Mouse (Mus musculus): ENCODE measurements around the gene Tbc1d13. TPM values are rescaled to one million over a fixed set of nuclear protein-coding genes. Genes with fewer than 3 reads are reported as not detected.
"Not testable (repeated sequence)": the region's sequence is repeated elsewhere in the genome, so short reads cannot be mapped to it uniquely, and the experiment has no call there.

Gene Tbc1d13
- polyA plus RNA-seq, 1 experiment from 2014 or later: 6.4 TPM

DNA sequence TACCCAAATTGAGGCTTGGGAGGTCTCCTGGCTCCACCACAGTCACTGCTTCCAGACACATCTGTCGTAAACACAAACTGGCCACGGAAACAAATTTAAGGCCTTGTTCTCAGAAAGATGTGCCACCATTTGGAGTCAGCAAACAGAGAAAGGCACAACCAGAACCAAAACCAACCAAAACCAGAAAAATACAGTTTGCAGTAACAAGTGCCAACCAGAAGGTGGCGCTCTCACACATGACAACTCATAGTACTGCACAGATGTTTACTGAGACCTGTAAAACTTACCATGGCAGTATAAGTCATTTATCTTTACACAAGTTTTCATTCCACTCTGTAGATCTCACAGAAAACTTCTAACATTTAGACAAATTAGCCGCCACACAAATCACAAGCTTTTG, 33.1 kb downstream of the Tbc1d13 start:
- no peak for ATAC-seq (ENCODE audit: insufficient read depth, low FRiP score, low read depth)
- H3K4me3 ChIP-seq (replicated peaks): no peak overlapping the region
- 0 out of 2 replicates have a peak, but pooled peaks cover 3% of the 10 kb centered on the region for H3K4me1 ChIP-seq
- no peak overlapping the region for H3K9ac ChIP-seq
- H3K27ac ChIP-seq: no peak overlapping the region
- no peaks in the 10 kb centered on the region for H3K36me3 ChIP-seq
- peaks cover 5% of the 10 kb centered on the region; the same call in 1 of the 2 replicates for H3K9me3 ChIP-seq
- H3K27me3 ChIP-seq (replicated peaks): no peaks in the 10 kb centered on the region
- no peak overlapping the region for H3K4me2 ChIP-seq
- 58% methylated on average over 4 of the region's 4 CpGs for WGBS

DNA sequence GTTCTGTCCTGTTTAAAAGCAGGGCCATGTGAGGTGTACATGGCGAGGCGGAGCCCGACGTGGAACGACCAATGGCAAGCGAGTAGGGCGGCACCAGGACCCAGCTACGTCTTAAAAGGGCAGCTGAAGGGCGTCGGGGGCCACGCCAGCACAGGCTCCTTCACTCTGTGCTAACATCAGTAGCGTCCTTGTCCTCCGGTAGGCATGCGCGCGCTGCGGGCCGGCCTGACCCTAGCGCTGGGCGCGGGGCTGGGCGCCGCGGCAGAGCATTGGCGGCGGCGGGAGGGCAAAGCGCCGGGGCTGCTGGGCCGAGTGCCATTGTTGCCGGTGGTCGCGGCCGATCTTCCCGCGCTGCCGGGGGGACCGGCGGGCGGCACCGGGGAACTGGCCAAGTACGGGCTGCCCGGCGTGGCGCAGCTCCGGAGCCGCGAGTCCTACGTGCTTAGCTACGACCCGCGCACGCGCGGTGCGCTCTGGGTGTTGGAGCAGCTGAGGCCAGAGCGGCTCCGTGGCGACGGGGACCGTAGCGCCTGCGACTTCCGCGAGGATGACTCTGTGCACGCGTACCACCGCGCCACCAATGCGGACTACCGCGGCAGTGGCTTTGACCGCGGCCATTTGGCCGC, 37.9 kb downstream of the Tbc1d13 start, which contains the start of gene Endog:
Gene Endog (plus strand): TSS at position 123 of the 626 bp plus-strand sequence.
- Histone ChIP-seq H3K27me3 (replicated peaks) (no peaks in the 10 kb centered on the region), H3K9ac (peak within 1 kb of the TSS; percentile 50), H3K36me3 (peaks cover 35% of the 10 kb centered on the region), H3K27ac (peak within 1 kb of the TSS; percentile 84), H3K4me3 (replicated peaks) (peak within 1 kb of the TSS; percentile 68), H3K9me3 (peaks cover 4% of the 10 kb centered on the region; the same call in 1 of the 2 replicates), H3K4me2 (peak within 1 kb of the TSS; percentile 94), H3K4me1 (peaks cover 10% of the 10 kb centered on the region)
- under 1% methylated on average over 75 of the region's 75 CpGs for WGBS
- ATAC-seq (ENCODE audit: insufficient read depth, low FRiP score, low read depth): peak; percentile 93

DNA sequence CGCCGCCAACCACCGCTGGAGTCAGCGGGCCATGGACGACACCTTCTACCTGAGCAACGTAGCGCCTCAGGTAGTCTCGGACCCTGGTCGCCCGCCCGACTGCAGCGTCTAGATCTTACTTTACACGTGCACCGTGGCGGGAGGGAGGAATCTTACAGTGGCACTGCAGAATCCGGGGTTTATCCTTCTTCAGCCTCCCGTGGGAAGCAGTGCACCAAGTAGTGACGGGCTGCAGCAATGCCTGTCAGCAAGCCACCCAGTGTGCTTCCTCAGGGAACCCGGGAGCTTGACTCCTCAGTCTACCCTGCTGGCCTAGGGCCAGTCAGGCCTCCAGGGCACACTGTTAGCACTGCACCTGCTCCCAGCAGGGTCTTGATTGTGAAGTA, 38.4 kb downstream of the Tbc1d13 start:
- H3K4me3 ChIP-seq (replicated peaks): peak overlapping the region; percentile 68
- H3K4me2 ChIP-seq: peak overlapping the region; percentile 94
- H3K36me3 ChIP-seq: peaks cover 40% of the 10 kb centered on the region
- H3K27ac ChIP-seq: peak overlapping the region; percentile 84
- 0 out of 2 replicates have a peak, but pooled peaks have one; percentile 3 for ATAC-seq (ENCODE audit: insufficient read depth, low FRiP score, low read depth)
- H3K4me1 ChIP-seq: peaks cover 11% of the 10 kb centered on the region
- H3K9me3 ChIP-seq: no peaks in the 10 kb centered on the region
- WGBS: 1% methylated on average over 19 of the region's 19 CpGs
- peak overlapping the region; percentile 50 for H3K9ac ChIP-seq
- no peaks in the 10 kb centered on the region for H3K27me3 ChIP-seq (replicated peaks)

DNA sequence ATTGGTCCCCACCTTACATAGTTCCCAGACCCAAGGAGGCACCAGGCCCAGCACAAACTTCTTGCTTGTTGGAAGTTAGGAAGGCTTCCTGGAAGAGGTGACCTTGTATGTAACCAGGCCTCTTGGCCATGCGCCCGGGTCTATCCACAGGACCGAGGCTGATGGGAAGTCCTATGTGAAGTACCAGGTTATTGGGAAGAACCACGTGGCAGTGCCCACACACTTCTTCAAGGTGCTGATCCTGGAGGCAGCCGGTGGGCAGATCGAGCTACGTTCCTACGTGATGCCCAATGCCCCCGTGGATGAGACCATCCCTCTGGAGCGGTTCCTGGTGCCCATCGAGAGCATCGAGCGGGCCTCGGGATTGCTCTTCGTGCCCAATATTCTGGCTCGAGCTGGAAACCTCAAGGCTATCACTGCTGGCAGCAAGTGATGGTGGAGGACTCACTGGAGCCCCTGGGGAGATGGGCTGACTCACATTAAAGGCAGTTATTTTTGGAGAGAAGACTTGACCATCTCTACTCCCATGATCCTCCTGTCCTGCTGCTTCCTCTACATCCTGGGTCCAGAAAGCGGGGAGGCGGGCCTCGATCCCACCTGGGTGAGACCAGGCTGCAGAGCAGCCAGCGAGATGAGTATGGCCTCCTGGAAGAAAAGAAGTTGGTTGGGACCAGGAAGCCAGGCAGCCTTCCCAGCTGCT, 40.1 kb downstream of the Tbc1d13 start:
- 94% methylated on average over 20 of the region's 20 CpGs for WGBS
- Histone ChIP-seq H3K27ac (no peak overlapping the region), H3K9ac (no peak overlapping the region), H3K4me1 (peaks cover 20% of the 10 kb centered on the region), H3K27me3 (replicated peaks) (no peaks in the 10 kb centered on the region), H3K4me3 (replicated peaks) (no peak overlapping the region), H3K9me3 (no peaks in the 10 kb centered on the region), H3K36me3 (peaks cover 40% of the 10 kb centered on the region), H3K4me2 (no peak overlapping the region)
- ATAC-seq (ENCODE audit: insufficient read depth, low FRiP score, low read depth): no peak

DNA sequence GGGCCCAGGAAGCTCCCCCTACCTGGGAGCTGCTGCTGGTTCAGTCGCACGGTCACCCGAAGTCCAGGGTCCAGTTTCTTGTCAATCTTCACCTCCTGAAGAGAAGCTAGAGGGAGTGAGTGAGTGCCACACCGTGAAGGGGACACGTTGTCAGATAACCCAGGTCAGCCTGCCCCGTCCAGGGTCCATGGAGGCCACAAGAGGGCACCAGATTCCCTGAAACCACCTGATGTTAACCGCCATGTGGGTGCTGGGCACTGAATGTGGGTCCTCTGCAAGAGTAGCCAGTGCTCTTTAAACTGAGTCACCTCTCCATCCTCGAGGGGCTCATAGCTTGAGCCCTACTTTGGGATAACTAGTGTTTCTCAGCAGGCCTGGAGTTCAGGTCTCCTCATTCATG, 42.4 kb downstream of the Tbc1d13 start:
- H3K36me3 ChIP-seq: peaks cover 40% of the 10 kb centered on the region
- no peak overlapping the region for H3K4me3 ChIP-seq (replicated peaks)
- no peak for ATAC-seq (ENCODE audit: insufficient read depth, low FRiP score, low read depth)
- no peak overlapping the region for H3K4me2 ChIP-seq
- H3K27ac ChIP-seq: no peak overlapping the region
- 89% methylated on average over 8 of the region's 8 CpGs for WGBS
- H3K9me3 ChIP-seq: no peaks in the 10 kb centered on the region
- H3K9ac ChIP-seq: no peak overlapping the region
- H3K27me3 ChIP-seq (replicated peaks): no peaks in the 10 kb centered on the region
- H3K4me1 ChIP-seq: peaks cover 20% of the 10 kb centered on the region

DNA sequence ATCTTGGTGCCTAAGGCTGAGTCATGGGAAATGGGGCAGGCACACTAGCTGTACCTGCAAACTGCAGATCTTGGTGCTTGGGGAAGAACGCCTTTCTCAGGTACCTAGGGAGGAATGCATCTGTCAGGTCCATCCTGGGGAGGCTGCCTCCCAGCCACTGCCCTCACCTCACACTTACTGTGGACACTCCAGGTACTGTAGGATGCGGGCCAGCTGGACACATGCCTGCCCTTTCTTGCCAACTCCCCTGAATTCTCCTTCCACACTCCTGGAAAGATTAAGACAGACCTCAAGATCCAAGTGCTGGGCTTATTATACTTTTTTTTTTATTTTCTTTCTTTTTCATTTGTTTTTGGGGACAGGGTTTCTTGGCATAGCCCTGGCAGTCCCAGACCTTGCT, 43.0 kb downstream of the Tbc1d13 start:
- Histone ChIP-seq H3K36me3 (peaks cover 40% of the 10 kb centered on the region), H3K9ac (no peak overlapping the region), H3K4me1 (peaks cover 17% of the 10 kb centered on the region), H3K4me2 (no peak overlapping the region), H3K4me3 (replicated peaks) (0 out of 2 replicates have a peak overlapping the region, but pooled peaks have one; percentile 63), H3K9me3 (no peaks in the 10 kb centered on the region), H3K27me3 (replicated peaks) (no peaks in the 10 kb centered on the region), H3K27ac (no peak overlapping the region)
- no peak for ATAC-seq (ENCODE audit: insufficient read depth, low FRiP score, low read depth)
- WGBS: 97% methylated on average over 2 of the region's 2 CpGs

DNA sequence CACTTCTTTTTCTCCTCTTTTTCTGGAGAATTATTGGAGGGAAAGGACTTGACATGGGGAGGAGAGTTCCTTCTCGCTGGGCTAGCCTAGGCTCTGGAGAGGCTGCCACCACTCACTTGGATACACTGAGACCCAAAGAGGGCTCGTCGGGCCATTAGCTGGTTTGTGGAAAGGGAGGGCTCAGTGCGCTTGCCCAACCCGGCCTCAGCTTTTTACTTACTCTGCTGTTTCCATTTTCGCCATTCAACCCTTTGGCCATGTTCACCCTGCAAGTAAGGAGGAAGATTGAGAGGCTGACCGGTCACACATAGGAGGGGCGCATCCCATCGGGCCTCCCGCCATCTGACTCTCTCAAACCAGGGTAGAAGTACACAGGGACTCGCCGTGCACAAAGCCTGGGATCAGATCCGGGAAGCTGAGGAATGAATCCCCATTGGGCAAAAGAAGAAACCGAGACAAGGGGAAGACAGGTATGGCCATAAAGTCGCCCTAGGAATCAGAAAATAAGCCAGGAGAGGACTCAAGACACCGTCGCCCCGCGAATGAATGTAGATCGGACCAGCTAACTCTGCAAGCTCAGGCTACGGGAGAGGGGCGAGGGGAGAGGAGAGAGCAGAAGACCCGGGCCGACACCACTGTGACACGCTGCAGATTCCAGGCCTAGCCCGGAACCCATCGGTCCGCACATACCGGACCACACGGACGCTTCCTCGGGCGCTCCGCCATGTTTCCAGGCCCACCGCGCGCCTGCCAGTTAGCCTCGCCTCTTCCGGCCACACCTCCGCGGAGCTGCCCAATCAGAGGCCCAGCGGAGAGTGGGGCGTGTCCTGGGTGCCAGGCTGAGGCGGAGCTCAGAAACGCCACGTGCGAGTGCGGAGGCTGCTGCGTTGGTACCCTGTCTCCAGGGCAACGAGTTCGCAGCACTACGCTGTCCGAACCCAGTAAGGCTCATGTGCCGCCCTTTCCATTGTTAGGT, 44.4 kb downstream of the Tbc1d13 start, which contains the start of gene Spout1:
Gene Spout1 (minus strand): TSS at position 760 of the 976 bp plus-strand sequence.
- ATAC-seq (ENCODE audit: insufficient read depth, low FRiP score, low read depth): peak; percentile 96
- WGBS: 1% methylated on average over 54 of the region's 54 CpGs

DNA sequence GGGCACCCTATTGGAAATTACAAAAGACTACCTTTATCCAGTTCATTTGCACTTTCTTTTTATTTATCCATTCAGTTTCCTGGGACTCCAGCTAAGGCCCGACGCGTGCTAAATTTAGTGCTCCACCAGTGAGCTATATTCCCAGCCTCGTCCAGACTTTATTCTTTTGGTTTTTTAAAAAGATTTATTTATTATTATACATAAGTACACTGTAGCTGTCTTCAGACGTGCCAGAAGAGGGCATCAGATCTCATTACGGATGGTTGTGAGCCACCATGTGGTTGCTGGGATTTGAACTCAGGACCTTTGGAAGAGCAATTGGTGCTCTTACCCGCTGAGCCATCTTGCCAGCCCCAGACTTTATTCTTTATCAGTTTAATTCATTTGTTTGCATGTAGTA, 45.2 kb downstream of the Tbc1d13 start:
- Histone ChIP-seq H3K36me3 (peaks cover 31% of the 10 kb centered on the region), H3K4me3 (replicated peaks) (peak overlapping the region; percentile 63), H3K4me2 (peak overlapping the region; percentile 79), H3K4me1 (peaks cover 10% of the 10 kb centered on the region)
- H3K9me3 ChIP-seq; ATAC-seq (ENCODE audit: insufficient read depth, low FRiP score, low read depth); H3K9ac ChIP-seq; H3K27ac ChIP-seq; H3K27me3 ChIP-seq (replicated peaks): not testable (repeated sequence)
- WGBS: 55% methylated on average over 7 of the region's 7 CpGs

More for the DNA sequence above, 44.4 kb downstream of the Tbc1d13 start, which contains the start of gene Spout1:
- H3K4me2 ChIP-seq: peak within 1 kb of the TSS; percentile 79
- H3K27me3 ChIP-seq (replicated peaks): no peaks in the 10 kb centered on the region
- no peak within 1 kb of the TSS for H3K27ac ChIP-seq
- no peaks in the 10 kb centered on the region for H3K9me3 ChIP-seq
- peak within 1 kb of the TSS; percentile 63 for H3K4me3 ChIP-seq (replicated peaks)
- peak within 1 kb of the TSS; percentile 60 for H3K9ac ChIP-seq
- H3K4me1 ChIP-seq: peaks cover 10% of the 10 kb centered on the region
- peaks cover 38% of the 10 kb centered on the region for H3K36me3 ChIP-seq

DNA sequence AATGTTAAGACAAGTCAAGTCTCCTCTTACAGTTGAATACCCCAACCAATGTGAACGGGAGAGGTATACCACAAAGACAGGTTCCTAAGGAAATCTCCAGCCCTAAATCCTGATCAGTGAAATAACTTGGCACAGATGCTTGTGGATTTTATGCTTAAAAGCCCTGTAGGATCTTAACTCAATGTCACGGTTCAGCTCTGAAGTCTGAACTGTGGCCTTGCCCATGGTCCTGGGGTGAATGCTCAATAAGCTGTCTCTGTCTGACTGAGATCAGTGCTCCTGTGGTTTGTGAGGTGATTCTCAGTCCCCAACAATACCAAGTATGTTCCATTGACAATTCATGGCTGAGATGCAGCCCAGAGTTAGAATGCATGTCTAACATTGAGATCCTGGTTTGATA, 48.9 kb downstream of the Tbc1d13 start:
- Histone ChIP-seq H3K36me3 (0 out of 2 replicates have a peak, but pooled peaks cover 4% of the 10 kb centered on the region), H3K27me3 (replicated peaks) (no peaks in the 10 kb centered on the region), H3K27ac (no peak overlapping the region), H3K9ac (no peak overlapping the region), H3K4me2 (no peak overlapping the region), H3K9me3 (no peaks in the 10 kb centered on the region), H3K4me3 (replicated peaks) (no peak overlapping the region), H3K4me1 (peaks cover 4% of the 10 kb centered on the region)
- 86% methylated on average over 2 of the region's 2 CpGs for WGBS
- no peak for ATAC-seq (ENCODE audit: insufficient read depth, low FRiP score, low read depth)

DNA sequence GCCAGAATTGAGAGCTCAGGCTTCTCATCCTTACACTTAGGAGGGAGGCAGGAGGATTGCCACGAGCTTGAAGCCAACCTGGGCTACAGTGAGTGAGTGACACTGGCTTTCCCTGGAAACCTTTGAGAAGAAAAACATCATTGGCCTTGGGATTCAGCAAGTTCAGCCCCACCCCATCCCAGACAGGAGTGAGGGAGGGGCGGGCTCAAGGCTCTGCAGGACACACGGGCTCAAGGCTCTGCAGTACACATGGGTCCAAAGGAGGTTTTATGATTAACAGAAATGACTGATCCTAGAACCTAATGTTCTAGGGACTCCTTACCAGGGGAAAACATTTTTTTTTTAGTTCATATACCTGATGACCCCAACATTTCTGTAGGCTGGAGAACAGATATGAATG, 50.2 kb downstream of the Tbc1d13 start:
- Histone ChIP-seq H3K9me3 (no peaks in the 10 kb centered on the region), H3K4me3 (replicated peaks) (no peak overlapping the region), H3K36me3 (0 out of 2 replicates have a peak, but pooled peaks cover 4% of the 10 kb centered on the region), H3K9ac (no peak overlapping the region), H3K27me3 (replicated peaks) (no peaks in the 10 kb centered on the region), H3K4me1 (no peaks in the 10 kb centered on the region), H3K27ac (no peak overlapping the region), H3K4me2 (no peak overlapping the region)
- WGBS: 67% methylated on average over 3 of the region's 3 CpGs
- no peak for ATAC-seq (ENCODE audit: insufficient read depth, low FRiP score, low read depth)

DNA sequence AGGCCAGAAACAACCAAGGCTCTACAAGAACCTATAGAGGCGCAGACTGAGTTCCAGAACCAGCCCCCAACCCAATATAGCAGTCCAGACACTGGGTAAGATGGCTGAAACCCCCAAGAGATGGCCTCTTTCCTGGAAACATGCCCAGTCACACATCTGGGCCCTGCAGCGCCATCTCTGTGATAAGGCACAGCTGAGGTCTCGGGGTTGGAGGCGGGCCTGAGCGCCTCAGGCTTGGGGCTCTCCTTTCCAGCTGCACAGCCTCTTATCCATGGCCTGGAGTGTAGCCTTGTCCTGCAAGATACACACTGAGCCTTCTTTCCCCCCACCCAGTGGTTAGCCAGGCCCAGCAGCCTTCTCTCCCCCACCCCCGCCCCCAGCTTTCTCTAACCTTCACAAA, 51.7 kb downstream of the Tbc1d13 start:
- no peak overlapping the region for H3K4me3 ChIP-seq (replicated peaks)
- peak; percentile 72; the same call in 1 of the 2 replicates for ATAC-seq (ENCODE audit: insufficient read depth, low FRiP score, low read depth)
- H3K4me1 ChIP-seq: no peaks in the 10 kb centered on the region
- H3K9ac ChIP-seq: no peak overlapping the region
- H3K36me3 ChIP-seq: 0 out of 2 replicates have a peak, but pooled peaks cover 4% of the 10 kb centered on the region
- no peak overlapping the region for H3K4me2 ChIP-seq
- 89% methylated on average over 6 of the region's 6 CpGs for WGBS
- no peaks in the 10 kb centered on the region for H3K27me3 ChIP-seq (replicated peaks)
- H3K27ac ChIP-seq: no peak overlapping the region
- no peaks in the 10 kb centered on the region for H3K9me3 ChIP-seq
